Mouse (Mus musculus) megakaryocyte, embryonic 14.5 days (primary cell): ENCODE measurements at regions not wholly inside any gene's neighbourhood (a gene's known extent, or its start where the extent isn't known, plus 50 kb on each side); places are given as distances from the start of the nearest gene placed in this dataset.

Experiments
- H3K27me3 ChIP-seq: replicated peaks from 2 replicates; pipeline ENCODE3; 2012; ENCODE audit warnings: inconsistent platforms
- H3K36me3 ChIP-seq: replicated peaks from 2 replicates; pipeline ENCODE3; 2012; ENCODE audit warnings: low read length, inconsistent platforms, mixed read lengths
- H3K4me1 ChIP-seq: 2 replicates; pipeline ENCODE4 v1.6.1; 2012; ENCODE audit warnings: inconsistent platforms
- H3K4me3 ChIP-seq: replicated peaks from 2 replicates; pipeline ENCODE3; 2012; ENCODE audit warnings: moderate library complexity, mild to moderate bottlenecking, inconsistent platforms
- H3K9me3 ChIP-seq: 2 replicates; pipeline ENCODE4 v1.6.1; 2012; ENCODE audit warnings: inconsistent platforms
- FLI1 ChIP-seq: IDR thresholded peaks from 2 replicates; pipeline ENCODE4 v1.6.1; 2012; ENCODE audit warnings: low read length, inconsistent platforms, mixed read lengths
- GATA1 ChIP-seq: IDR thresholded peaks from 3 replicates; pipeline ENCODE4 v1.6.1; 2012; ENCODE audit warnings: mixed read lengths, low read length, inconsistent platforms, borderline replicate concordance

DNA sequence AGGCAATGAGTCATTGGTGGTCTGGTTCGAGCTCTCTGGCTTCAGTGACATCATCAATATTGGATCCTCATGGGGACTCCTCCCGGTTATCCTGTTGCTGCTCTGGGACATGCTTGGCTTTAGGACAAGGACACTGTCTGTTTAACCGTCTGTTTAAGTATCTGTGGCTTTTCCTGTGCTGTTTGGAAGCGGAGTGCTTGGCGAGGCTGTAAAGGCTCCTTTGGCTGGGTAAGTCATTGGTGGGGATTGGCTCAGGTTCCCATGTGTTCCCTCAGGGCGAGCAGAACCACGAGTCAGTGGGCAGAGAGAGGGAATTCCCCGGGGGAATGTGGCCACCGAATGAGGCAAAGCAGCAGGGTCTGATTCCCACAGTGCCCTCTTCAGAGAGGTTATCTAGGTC, 69.4 kb upstream of the Rxra start:
- TF ChIP-seq FLI1 (no peak), GATA1 (no peak)
- Histone ChIP-seq H3K27me3 (peaks cover 65% of the 10 kb centered on the region), H3K36me3 (no peaks in the 10 kb centered on the region), H3K4me3 (no peak overlapping the region), H3K4me1 (peaks cover 6% of the 10 kb centered on the region), H3K9me3 (no peaks in the 10 kb centered on the region)

DNA sequence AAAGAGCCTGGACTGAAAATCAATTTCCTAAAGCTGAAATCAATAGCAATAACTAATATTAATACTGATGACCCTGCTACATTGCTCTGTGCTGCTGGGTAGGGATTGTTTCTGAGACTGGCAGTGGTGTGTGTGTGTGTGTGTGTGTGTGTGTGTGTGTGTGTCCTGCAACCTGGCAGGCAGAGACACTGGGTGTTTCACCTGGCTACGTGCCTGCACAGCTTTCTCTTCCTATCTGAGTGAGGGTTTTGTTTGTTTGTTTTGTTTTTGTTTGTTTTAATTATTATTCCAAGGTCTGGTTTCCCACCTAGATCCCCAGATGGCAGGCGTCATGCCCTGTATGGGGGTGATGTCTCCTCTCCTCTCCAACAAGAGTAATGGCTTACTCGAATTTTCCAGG, 54.5 kb upstream of the Rxra start:
- peaks cover 61% of the 10 kb centered on the region for H3K27me3 ChIP-seq
- H3K4me3 ChIP-seq = no peak overlapping the region
- TF ChIP-seq GATA1 (no peak), FLI1 (no peak)
- no peaks in the 10 kb centered on the region for H3K9me3 ChIP-seq
- H3K36me3 ChIP-seq = no peaks in the 10 kb centered on the region
- H3K4me1 ChIP-seq = no peaks in the 10 kb centered on the region

DNA sequence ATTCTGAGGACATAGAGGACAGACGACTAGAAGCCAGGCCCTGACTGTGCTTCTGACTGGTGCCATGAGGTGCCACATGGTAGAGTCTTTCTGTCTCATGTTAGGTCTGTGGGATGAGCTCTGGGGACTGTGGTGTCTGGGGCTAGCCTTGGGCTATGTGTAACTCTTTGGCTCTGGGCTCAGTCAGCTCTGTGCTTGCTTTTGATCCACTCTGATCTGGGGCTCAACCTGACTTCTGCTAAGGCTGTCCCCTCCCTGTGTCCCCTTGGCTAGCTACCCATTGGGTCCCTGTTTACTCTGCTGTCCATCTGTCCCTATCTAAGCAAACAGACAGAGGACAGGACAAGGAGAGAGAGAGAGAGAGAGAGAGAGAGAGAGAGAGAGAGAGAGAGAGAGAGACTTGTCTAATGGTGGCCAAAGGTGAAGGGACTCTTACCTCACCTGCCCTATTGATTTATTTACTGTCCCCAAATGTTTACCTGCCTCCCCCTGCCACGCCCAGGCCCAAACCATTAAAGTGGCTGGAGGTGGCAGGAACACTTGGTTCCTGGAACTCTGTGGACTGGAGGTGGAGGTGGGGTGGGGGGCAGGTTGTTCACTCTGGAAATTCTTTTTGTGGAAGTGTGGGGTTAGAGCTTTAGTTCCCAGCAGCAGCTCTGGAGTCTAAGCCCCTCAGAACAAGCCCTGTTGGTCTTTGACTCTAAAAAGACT, 51.4 kb upstream of the Rxra start:
- Histone ChIP-seq H3K4me1 (no peaks in the 10 kb centered on the region), H3K36me3 (no peaks in the 10 kb centered on the region), H3K4me3 (no peak overlapping the region), H3K9me3 (no peaks in the 10 kb centered on the region), H3K27me3 (peaks cover 54% of the 10 kb centered on the region)
- TF ChIP-seq GATA1 (no peak), FLI1 (no peak)
